Mouse (Mus musculus) embryonic fibroblast, embryonic 13.5 days (primary cell): ENCODE results near the gene Rab25. TPM values are rescaled to one million over a fixed set of nuclear protein-coding genes. Genes with fewer than 3 reads are reported as not detected.

ENCODE experiments used
- H3K27ac ChIP-seq: 2 replicates; pipeline ENCODE4 v1.5.1; 2012; ENCODE audit warnings: low read length, control low read depth, inconsistent platforms; ENCODE audit not compliant: insufficient read depth
- H3K4me1 ChIP-seq: 2 replicates; pipeline ENCODE4 v1.6.1; 2011; ENCODE audit warnings: low read length; ENCODE audit not compliant: control insufficient read depth, insufficient read depth
- H3K4me3 ChIP-seq: 2 replicates; pipeline ENCODE4 v1.5.1; 2011; ENCODE audit warnings: mild to moderate bottlenecking, control low read depth, low read length; ENCODE audit not compliant: insufficient read depth
- CTCF ChIP-seq: IDR thresholded peaks from 2 replicates; pipeline ENCODE4 v1.5.1; 2011; ENCODE audit warnings: mild to moderate bottlenecking, control low read depth, low read length, moderate library complexity, borderline replicate concordance; ENCODE audit not compliant: insufficient read depth
- POLR2A ChIP-seq: IDR thresholded peaks from 2 replicates; pipeline ENCODE4 v1.6.1; 2011; ENCODE audit warnings: low read depth, mild to moderate bottlenecking, control low read depth, low read length, moderate library complexity
- polyA plus RNA-seq: library from polyadenylated mRNA; stranded (reverse); fragments of >200 nt; gene quantifications from 2 replicates; pipeline ENCODE4 v1.2.4, GENCODE M21; 2011; ENCODE audit warnings: low read depth; ENCODE audit not compliant: missing spikeins, insufficient read length

The Rab25 gene
- polyA plus RNA-seq, 1 experiment, result not detected

DNA sequence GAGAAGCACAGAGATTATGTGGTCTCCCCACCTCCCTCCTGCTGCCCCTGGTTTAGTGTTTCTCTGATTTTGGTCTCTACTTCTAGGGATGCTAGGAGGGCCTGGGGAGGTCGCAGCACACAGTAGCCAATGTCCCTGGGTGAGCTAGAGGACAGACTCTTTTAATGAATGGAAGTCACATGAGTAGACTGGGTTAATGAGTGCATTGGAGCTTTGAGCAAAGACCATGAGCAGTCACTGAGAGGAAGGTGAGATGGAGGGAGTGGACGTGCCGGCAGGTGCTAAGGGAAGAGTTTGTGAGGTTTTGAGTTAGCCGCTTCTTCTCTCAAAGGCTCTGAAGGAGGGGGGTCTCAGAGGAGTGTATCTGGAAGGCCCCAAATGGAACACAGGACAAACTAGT lies 12.6 kb downstream of the Rab25 start:
- H3K4me3 ChIP-seq, result peak overlapping the region; percentile 23
- no peak for TF ChIP-seq CTCF
- TF ChIP-seq POLR2A, result no peak
- peaks cover 10% of the 10 kb centered on the region; the same call in 1 of the 2 replicates for H3K4me1 ChIP-seq
- no peak overlapping the region for H3K27ac ChIP-seq

DNA sequence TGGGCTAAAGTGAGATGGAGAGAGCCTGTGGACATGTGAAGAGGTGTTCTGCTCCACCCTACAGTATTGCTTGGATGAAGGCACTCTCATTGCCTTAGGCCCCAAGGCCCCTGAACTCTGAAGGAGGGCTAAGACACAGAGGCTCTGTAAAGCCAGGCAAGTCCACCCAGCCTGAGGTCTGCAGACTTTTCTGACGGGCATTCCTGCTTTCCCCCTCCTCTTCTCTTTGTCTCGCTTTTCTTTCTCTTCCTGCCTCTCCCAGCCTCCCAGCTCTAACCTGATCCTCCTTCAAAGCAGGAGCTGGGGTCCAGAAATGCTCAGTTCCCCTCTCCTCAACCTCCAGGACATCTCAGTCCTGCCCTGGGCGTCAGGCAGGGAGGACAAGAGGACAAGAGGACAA lies 13.1 kb downstream of the Rab25 start:
- TF ChIP-seq POLR2A, result no peak
- no peak for TF ChIP-seq CTCF
- Histone ChIP-seq H3K27ac (no peak overlapping the region), H3K4me3 (peak overlapping the region; percentile 70; the same call in 1 of the 2 replicates), H3K4me1 (peaks cover 10% of the 10 kb centered on the region; the same call in 1 of the 2 replicates)

DNA sequence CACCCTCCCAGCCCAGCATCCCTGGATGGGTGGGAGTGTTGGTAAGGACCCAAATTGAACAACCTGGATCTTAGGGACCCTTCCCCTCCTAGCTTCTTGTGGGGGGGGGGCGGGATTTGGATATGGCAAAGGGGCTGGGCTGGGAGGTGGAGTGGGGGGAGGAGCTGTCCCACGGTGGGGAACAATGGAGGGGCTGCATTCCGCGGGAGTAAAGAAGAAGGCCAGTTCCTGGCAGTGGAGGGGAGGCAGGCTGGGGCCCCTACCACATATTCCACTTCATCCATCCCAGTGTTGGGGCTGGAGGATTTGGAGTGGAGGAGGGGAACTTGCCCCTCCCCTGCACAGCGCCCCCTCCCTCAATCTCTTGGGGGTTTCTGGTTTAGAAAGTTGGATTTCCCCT lies 14.4 kb downstream of the Rab25 start:
- Histone ChIP-seq H3K4me1 (peaks cover 17% of the 10 kb centered on the region), H3K4me3 (peak overlapping the region; percentile 70), H3K27ac (no peak overlapping the region)
- TF ChIP-seq CTCF, result no peak

DNA sequence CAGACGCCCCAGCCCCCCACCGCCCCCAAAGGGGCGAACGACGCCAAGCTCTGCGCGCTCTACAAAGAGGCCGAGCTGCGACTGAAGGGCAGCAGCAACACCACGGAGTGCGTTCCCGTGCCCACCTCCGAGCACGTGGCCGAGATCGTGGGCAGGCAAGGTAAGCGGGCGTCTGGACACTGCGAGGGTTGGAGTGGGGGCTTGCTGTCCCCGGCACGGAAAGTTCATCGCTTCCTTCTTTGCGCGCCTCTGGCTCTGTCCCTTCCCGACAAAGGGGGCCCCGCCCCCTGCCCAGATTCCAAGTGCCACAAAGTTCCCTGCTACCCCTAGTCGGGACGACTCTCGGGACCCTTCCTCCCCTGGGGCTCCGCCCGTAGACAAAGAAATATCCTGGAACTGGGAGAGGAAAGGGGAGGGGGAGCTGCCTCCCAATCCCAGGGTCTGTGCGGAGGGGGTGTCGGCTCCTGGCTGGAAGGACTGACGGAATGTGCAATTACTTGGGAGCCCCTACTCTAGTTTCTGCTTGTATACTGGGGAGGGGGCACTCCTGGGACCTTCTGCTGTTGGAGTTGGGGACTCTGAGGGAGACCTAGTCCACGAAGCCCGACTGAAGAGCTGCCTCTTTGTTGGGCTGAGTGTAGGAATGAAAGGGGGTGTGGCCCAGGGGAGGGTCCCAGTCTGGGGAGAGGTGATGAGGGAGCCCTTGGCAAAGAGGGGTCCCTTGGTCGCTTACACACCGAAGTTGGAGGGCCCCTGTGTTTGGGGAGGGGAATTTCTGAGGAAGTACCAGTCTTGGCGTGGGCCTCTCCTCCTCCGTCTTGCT lies 15.2 kb downstream of the Rab25 start:
- peak overlapping the region; percentile 70 for H3K4me3 ChIP-seq
- no peak for TF ChIP-seq CTCF
- peak; percentile 59 for TF ChIP-seq POLR2A
- H3K27ac ChIP-seq, result peak overlapping the region; percentile 32
- H3K4me1 ChIP-seq, result peaks cover 17% of the 10 kb centered on the region

DNA sequence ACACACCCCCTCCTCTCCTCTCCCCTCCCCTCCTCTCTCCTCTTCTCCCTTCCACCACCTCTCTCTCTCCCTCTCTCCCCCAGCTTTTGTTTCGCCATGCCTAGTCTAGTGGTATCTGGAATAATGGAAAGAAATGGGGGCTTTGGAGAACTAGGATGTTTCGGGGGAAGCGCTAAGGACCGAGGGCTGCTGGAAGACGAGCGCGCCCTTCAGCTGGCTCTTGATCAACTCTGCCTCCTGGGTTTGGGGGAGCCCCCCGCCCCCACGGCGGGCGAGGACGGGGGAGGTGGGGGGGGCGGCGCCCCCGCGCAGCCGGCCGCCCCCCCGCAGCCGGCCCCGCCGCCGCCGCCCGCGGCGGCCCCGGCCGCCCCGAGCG lies 15.8 kb downstream of the Rab25 start, which contains the start of gene Mex3a:
Mex3a (plus strand) TSS at position 97 of the 376 bp plus-strand sequence.
- Histone ChIP-seq H3K4me1 (peaks cover 17% of the 10 kb centered on the region), H3K4me3 (peak within 1 kb of the TSS; percentile 91), H3K27ac (peak within 1 kb of the TSS; percentile 78)
- no peak for TF ChIP-seq POLR2A

DNA sequence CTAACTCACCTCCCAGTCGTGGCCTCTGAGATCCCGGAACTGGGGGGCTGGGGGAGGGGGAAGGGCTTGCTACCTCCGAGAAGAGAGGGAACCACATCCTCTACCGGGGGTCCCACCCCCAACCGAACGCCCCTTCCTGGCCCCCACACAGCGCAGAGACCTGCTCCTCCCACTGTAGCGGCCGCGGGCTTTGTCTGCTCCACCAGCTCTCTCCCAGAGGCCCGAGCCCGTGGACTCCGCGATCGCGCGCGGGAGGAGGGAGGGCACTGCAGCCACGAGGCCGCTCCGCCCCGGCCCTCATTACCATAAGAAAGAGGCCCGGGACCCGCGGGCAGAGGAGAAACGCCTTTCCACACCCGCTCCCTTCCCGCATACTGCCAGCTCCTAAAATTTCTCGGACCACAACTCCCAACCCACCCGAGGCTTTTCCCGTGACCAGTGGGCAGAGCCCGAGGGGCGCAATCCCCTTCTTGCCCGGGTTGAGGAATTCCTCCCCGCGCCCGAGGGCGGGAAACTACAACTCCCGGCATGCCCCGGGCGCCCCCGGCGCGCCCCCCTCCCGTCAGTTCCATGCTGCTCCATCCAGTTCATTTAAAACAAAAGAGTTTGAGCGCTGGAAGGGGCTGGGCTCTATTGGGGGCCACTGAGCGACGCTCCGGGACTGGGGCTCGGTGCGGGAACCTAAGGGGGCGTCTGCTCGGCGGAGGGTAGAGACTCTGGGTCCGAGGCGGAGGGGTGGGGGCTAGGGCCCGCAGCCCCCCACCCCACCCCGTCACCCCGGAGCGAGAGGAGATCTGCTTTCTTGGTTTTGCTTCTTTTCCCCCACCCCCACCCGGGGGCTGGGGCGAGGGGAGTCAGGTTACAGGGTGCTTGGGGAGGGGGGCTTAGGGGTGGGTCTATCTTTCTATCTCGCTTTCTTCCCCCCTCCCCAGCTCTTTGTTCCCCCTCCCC lies 16.5 kb downstream of the Rab25 start:
- Histone ChIP-seq H3K4me1 (peaks cover 15% of the 10 kb centered on the region), H3K4me3 (peak overlapping the region; percentile 91), H3K27ac (peak overlapping the region; percentile 78)
- TF ChIP-seq CTCF (no peak), POLR2A (peak; percentile 59)

DNA sequence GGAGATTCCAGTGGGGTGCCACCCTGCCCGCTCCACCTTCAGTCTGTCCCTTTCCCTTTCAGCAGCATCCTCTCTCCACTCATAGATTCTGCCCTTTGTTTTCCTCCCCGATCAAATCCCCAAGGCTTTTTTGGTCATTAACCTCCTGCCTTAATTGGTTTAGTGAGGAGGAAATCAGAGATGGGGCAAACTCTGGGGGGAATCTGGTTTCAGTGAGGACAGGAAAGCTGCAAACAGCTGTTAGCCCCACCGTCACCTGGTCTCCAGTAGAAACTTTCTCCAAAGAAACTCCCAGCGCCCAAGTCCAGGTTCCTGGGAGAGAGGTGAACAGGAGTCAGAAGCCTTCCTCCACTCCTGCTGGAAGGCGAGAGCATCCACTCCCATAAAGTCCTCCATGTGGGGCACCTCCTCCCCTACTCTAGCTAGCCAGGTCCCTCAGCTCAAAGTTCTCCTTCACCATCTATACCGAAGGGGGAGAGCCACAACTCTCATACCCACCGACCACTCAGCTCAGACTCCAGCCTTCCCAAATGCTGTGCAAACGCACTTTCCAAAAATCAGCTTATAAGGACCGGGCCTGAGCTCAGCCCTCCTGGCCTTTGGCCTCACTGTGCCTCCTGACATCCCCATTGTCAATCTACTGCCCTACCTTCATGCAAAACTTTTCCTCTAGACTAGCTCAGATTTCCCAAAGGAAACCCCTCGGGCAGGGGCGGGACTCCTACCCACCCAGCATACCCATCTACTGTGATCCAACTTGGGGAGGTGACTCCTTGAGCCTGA lies 17.8 kb downstream of the Rab25 start:
- Histone ChIP-seq H3K27ac (no peak overlapping the region), H3K4me3 (peak overlapping the region; percentile 91), H3K4me1 (peaks cover 8% of the 10 kb centered on the region)
- TF ChIP-seq POLR2A (no peak), CTCF (no peak)

DNA sequence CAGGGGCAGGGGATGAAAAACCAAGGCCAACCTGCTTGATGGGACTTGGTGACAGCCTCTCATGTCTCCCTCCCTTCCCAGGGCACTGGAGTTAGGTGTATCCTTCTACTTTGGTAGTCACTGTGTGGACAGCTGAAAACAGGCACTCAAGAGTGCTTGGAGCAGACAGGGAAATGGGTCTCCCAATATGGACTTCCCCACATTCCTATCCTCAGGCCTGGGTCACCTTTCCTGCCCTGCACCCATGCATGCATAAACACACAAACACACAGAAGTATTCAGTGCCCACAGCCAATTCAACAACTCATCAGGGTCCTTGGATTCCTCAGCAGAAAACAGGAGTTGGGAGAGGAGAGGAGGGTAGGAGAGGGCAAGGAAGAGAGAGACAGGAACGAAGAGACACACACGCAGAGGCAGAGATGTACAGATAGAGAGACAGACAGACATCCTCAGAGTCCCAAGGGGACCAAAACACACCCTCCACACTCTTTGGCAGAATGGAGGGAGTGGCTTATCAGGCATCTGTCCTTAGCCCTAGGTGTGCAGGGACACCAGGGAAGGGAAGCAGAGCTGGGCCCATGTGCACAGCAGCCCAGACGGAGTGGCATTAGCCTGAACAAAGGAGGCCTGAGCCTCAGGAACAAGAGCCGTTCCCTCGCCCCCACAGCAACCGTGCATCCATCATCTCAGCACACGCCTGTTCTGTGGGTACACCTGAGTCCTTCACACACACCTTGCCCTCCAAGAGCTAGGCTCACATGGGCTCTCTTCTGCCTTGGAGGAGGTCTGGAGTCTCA lies 18.7 kb downstream of the Rab25 start:
- TF ChIP-seq CTCF, result no peak
- TF ChIP-seq POLR2A, result no peak
- H3K4me1 ChIP-seq, result peaks cover 8% of the 10 kb centered on the region
- H3K27ac ChIP-seq, result no peak overlapping the region
- no peak overlapping the region; the same call in 1 of the 2 replicates for H3K4me3 ChIP-seq

DNA sequence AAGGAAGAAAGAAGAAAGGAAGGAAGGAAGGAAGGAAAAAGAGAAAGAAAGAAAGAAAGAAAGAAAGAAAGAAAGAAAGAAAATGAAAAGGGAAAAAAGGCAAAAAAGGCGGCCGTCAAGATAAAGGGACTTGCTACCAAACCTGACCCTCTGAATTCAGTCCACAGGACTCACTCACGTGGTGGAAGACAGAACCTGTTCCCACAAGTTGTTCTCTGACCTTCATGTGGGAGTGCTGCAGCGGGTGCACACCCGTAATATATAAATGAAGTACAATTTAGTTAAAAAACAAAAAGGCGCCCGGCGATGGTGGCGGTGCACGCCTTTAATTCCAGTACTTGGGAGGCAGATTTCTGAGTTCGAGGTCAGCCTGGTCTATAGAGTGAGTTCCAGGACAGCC lies 19.5 kb downstream of the Rab25 start:
- Histone ChIP-seq H3K4me1 (peaks cover 8% of the 10 kb centered on the region), H3K27ac (no peak overlapping the region), H3K4me3 (no peak overlapping the region)
- TF ChIP-seq POLR2A (no peak), CTCF (no peak)
